Mouse (Mus musculus) midbrain, postnatal 0 days (tissue): ENCODE data around the gene Arhgef40. TPM values are rescaled to one million over a fixed set of nuclear protein-coding genes. Genes with fewer than 3 reads are reported as not detected.

Experiments
- ATAC-seq: fragments of 200-750 bp; cut with Nextera tagmentation; 2 replicates; pipeline ENCODE4 v1.8.0; 2017; ENCODE audit warnings: moderate number of reproducible peaks, mild to moderate bottlenecking, moderate TSS enrichment, moderate library complexity; ENCODE audit not compliant: low FRiP score
- DNase-seq: peaks from one replicate; pipeline ENCODE4 v3.0.0-alpha.2; 2015; ENCODE audit warnings: low spot score
- H3K27ac ChIP-seq: fragments of 300-500 bp; sonication (generic); 2 replicates; pipeline ENCODE4 v1.5.1; 2014; ENCODE audit warnings: low read depth, mild to moderate bottlenecking, low read length, mixed read lengths
- H3K27me3 ChIP-seq: fragments of 300-500 bp; sonication (generic); 2 replicates; pipeline ENCODE4 v1.6.1; 2014; ENCODE audit warnings: low read length, control low read depth, mixed read lengths; ENCODE audit not compliant: insufficient read depth
- H3K36me3 ChIP-seq: fragments of 300-500 bp; sonication (generic); 2 replicates; pipeline ENCODE4 v1.6.1; 2014; ENCODE audit warnings: low read length, control low read depth, mixed read lengths; ENCODE audit not compliant: insufficient read depth
- H3K4me1 ChIP-seq: fragments of 300-500 bp; sonication (generic); 2 replicates; pipeline ENCODE4 v1.6.1; 2014; ENCODE audit warnings: mild to moderate bottlenecking, control low read depth, antibody characterized with exemption, low read length, mixed read lengths; ENCODE audit not compliant: insufficient read depth
- H3K4me2 ChIP-seq: fragments of 300-500 bp; sonication (generic); 2 replicates; pipeline ENCODE4 v1.6.1; 2014; ENCODE audit warnings: low read depth, mild to moderate bottlenecking, low read length, mixed read lengths; ENCODE audit not compliant: poor library complexity, severe bottlenecking
- H3K4me3 ChIP-seq: fragments of 300-500 bp; sonication (generic); 2 replicates; pipeline ENCODE4 v1.5.1; 2014; ENCODE audit warnings: low read depth, mild to moderate bottlenecking, low read length, moderate library complexity
- H3K9ac ChIP-seq: fragments of 300-500 bp; sonication (generic); replicated peaks from 2 replicates; pipeline ENCODE4 v1.6.1; 2014; ENCODE audit warnings: mild to moderate bottlenecking, low read length, moderate library complexity, mixed read lengths; ENCODE audit not compliant: poor library complexity, severe bottlenecking
- H3K9me3 ChIP-seq: fragments of 300-500 bp; sonication (generic); 2 replicates; pipeline ENCODE4 v1.6.1; 2016; ENCODE audit warnings: low read length, control low read depth
- CTCF ChIP-seq: IDR thresholded peaks from 2 replicates; pipeline ENCODE4 v1.5.1; 2016; ENCODE audit warnings: antibody characterized with exemption, mild to moderate bottlenecking
- WGBS: fragments of 180-500 bp; shearing (Covaris S2); extraction: QIAGEN DNeasy Blood & Tissue Kit; methylation state at CpG from one replicate; pipeline ENCODE4 v1.1.7; 2014; 5-methylcytosine and 5-hydroxymethylcytosine counted together
- polyA plus RNA-seq: library from polyadenylated mRNA; unstranded; fragments of >200 nt; fragmentation: Nextera tagmentation; extraction: Ambion mirVana; gene quantifications from 2 replicates; pipeline ENCODE4 v1.2.1, GENCODE M21; 2015
- total RNA-seq: library from RNA; depleted of rRNA; stranded (reverse); fragments of >200 nt; gene quantifications from 2 replicates; pipeline ENCODE4 v1.2.3, GENCODE M21; 2014

Arhgef40 gene
- total and polyA plus RNA-seq, 2 experiments from 2014 or later: 66.1 to 93.8 TPM

DNA sequence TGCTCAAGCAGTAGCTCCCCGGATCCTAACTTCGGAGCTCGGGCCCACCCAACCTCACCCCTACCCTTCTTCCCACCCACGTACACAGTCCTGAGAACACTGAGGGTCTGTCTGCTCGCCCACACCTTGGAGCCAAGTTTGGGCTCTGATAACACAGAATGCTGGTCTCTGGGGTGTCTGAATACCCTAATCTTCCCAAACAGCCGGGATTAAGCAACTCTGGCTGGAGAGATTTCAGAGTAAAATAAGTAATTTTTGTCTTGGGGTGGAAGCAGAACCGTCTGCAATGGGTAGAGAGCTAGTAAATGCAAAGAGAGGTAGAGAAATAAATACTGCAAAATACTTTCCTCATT lies 1.6 kb downstream of the Arhgef40 start:
- Histone ChIP-seq H3K27ac (peak overlapping the region; percentile 91), H3K4me1 (no peaks in the 10 kb centered on the region; the same call in 1 of the 2 replicates), H3K4me2 (peak overlapping the region; percentile 89), H3K27me3 (no peaks in the 10 kb centered on the region), H3K36me3 (peaks cover 24% of the 10 kb centered on the region), H3K9ac (peak overlapping the region; percentile 95), H3K4me3 (peak overlapping the region; percentile 79), H3K9me3 (no peaks in the 10 kb centered on the region)
- TF ChIP-seq CTCF: no peak
- no peak for ATAC-seq
- DNase-seq: no peak
- WGBS: 4% methylated on average over 7 of the region's 7 CpGs

DNA sequence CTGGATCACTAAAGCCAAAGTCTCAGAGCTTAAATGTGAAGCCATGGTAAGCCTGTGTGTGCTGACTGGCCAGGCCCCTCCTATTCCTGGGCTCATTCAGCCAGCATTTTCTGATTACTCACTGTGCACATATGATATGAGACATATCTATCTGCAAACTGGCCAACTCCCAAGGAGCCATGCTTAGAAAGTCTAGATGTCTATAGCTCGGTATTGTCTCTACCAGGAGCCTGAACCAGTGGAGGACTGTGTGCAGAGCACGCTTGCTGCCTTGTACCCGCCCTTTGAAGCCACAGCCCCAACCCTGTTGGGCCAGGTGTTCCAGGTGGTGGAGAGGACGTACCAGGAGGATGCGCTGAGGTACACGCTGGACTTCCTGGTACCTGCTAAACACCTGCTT lies 2.7 kb downstream of the Arhgef40 start:
- TF ChIP-seq CTCF: no peak
- 94% methylated on average over 6 of the region's 6 CpGs for WGBS
- H3K9me3 ChIP-seq: no peaks in the 10 kb centered on the region
- no peaks in the 10 kb centered on the region; the same call in 1 of the 2 replicates for H3K4me1 ChIP-seq
- peaks cover 33% of the 10 kb centered on the region for H3K36me3 ChIP-seq
- no peak overlapping the region for H3K4me3 ChIP-seq
- no peak overlapping the region for H3K9ac ChIP-seq
- no peak for ATAC-seq
- no peak for DNase-seq
- H3K27ac ChIP-seq: no peak overlapping the region
- no peaks in the 10 kb centered on the region for H3K27me3 ChIP-seq
- no peak overlapping the region for H3K4me2 ChIP-seq

DNA sequence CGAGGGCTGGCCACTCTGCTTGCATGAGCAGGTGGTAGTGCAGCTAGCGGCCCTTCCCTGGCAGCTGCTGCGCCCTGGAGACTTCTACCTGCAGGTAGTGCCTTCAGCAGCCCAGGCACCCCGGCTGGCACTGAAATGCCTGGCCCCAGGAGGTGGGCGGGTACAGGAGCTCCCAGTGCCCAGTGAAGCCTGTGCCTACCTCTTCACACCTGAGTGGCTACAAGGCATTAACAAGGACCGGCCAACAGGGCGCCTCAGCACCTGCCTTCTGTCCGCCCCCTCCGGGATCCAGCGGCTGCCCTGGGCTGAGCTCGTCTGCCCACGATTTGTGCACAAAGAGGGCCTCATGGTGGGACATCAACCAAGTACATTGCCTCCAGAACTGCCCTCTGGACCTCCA lies 4.2 kb downstream of the Arhgef40 start:
- Histone ChIP-seq H3K9me3 (no peaks in the 10 kb centered on the region), H3K4me1 (no peaks in the 10 kb centered on the region; the same call in 1 of the 2 replicates), H3K27me3 (no peaks in the 10 kb centered on the region), H3K36me3 (peaks cover 35% of the 10 kb centered on the region), H3K4me3 (no peak overlapping the region), H3K4me2 (no peak overlapping the region), H3K27ac (no peak overlapping the region), H3K9ac (no peak overlapping the region)
- 73% methylated on average over 12 of the region's 12 CpGs for WGBS
- ATAC-seq (no peak), DNase-seq (no peak)
- no peak for TF ChIP-seq CTCF

DNA sequence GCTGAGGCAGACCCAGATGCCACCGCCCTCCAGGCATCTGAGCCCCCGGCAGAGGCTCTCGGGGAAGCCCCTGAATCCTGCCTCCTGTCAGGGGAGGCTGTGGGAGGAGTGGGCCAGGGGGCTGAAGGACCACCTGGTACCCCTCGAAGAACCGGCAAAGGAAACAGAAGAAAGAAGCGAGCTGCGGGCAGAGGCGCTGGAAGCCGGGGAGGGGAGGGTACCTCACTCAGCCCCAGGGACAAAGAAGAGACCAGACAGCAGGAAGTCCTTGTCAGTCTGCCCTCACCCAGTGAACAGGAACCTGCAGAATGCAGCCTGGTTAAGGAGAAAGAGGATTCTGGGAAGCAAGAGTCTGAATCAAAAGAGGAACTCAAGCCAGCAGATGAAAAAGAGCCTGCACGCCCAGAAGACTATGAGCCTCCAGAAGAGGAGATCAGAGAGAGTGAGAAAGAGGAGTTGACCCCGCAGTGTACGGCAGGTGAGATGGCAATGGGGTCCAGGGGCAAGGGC lies 5.0 kb downstream of the Arhgef40 start:
- H3K36me3 ChIP-seq: peaks cover 40% of the 10 kb centered on the region
- no peak for TF ChIP-seq CTCF
- no peak overlapping the region for H3K4me3 ChIP-seq
- no peaks in the 10 kb centered on the region for H3K27me3 ChIP-seq
- no peak for ATAC-seq
- H3K4me1 ChIP-seq: no peaks in the 10 kb centered on the region; the same call in 1 of the 2 replicates
- DNase-seq: no peak
- no peaks in the 10 kb centered on the region for H3K9me3 ChIP-seq
- H3K27ac ChIP-seq: no peak overlapping the region
- H3K9ac ChIP-seq: no peak overlapping the region
- WGBS: 61% methylated on average over 12 of the region's 12 CpGs
- no peak overlapping the region for H3K4me2 ChIP-seq

DNA sequence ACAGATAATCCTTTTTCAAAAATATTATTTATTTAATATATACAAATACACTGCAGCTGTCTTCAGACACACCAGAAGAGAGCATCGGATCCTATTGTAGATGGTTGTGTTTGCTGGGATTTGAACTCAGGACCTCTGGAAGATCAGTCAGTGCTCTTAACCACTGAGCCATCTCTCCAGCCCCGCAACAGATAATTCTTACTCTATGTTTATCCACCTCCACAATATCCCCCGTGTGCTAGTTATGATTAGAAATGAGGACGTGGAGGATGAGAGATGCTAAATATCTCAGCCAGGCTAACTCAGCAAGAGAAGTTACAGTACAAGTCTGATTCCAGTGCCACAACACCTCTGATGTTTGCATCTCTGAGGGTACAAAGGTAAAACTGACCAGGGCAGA lies 9.9 kb downstream of the Arhgef40 start:
- WGBS: 93% methylated on average over 4 of the region's 4 CpGs
- ATAC-seq: no peak
- no peak for DNase-seq
- H3K9ac ChIP-seq: no peak overlapping the region
- no peak overlapping the region for H3K4me2 ChIP-seq
- H3K27me3 ChIP-seq: no peaks in the 10 kb centered on the region
- peaks cover 55% of the 10 kb centered on the region for H3K36me3 ChIP-seq
- H3K9me3 ChIP-seq: no peaks in the 10 kb centered on the region
- H3K4me1 ChIP-seq: no peaks in the 10 kb centered on the region
- no peak overlapping the region for H3K27ac ChIP-seq
- TF ChIP-seq CTCF: no peak
- H3K4me3 ChIP-seq: no peak overlapping the region

DNA sequence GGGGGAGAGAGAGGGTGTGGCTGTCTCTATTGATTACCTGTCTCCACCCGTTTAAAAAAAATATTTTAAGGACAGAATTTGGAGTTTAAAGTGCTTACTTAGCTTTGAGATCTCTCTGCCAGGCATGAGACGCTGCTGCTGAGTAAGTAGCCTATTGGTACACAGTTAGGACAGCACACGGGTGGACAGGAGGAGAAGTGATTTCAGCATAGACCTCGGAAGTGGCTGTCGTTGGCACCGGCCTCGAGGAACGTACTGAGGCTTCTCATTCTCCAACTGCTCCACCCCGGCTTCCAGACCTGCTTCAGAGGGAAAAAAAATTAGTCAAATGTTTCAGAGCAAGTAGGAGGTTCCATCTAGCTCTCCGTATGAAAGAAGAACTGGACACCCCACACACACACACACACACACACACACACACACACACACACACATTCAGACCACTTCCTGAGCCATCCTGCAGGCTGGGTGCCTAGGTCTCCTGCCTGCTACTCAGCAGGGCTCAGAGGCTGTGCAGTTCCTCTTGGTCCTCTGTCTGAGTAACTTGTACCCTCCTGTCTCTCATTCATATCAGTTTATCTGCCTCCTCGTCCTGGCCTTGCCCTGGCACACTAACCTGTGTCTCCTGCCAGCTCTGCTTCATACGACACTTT lies 10.8 kb downstream of the Arhgef40 start:
- Histone ChIP-seq H3K27ac (no peak overlapping the region), H3K4me2 (no peak overlapping the region), H3K9ac (no peak overlapping the region), H3K36me3 (peaks cover 55% of the 10 kb centered on the region), H3K4me3 (no peak overlapping the region), H3K27me3 (no peaks in the 10 kb centered on the region), H3K9me3 (no peaks in the 10 kb centered on the region), H3K4me1 (no peaks in the 10 kb centered on the region)
- 85% methylated on average over 12 of the region's 12 CpGs for WGBS
- TF ChIP-seq CTCF: no peak
- DNase-seq (no peak), ATAC-seq (no peak)
